Mouse (Mus musculus) adrenal gland, postnatal 36 days (tissue): ENCODE measurements around the gene Lrg1. TPM values are rescaled to one million over a fixed set of nuclear protein-coding genes. Genes with fewer than 3 reads are reported as not detected.

Source experiments
- DNase-seq, 2 experiments: peaks; one replicate each; pipeline ENCODE4 v3.0.0; 2021; ENCODE audit warnings: mixed read lengths in 1 of 2
- long read RNA-seq, 2 experiments: library from polyadenylated mRNA; stranded (forward); transcript quantifications; one replicate each; pipeline ENCODE4 v2.0.0; 2021; ENCODE audit warnings: borderline sequencing depth in 2 of 2
- total RNA-seq, 2 experiments: library from RNA; stranded (reverse); gene quantifications; 2 replicates each; pipeline ENCODE4 v1.2.3; 2021

Gene Lrg1
- 10 to 100 TPM; 15.5 to 31.3 TPM for total RNA-seq
- long read RNA-seq, experiment 1, transcript Lrg1-201 (2 exons, 1,408 nt): major isoform, 46 of 60 reads
- long read RNA-seq, experiment 1, partial matches to known transcripts: 14 of 60 reads
- long read RNA-seq, experiment 1, other reads (novel, unspliced or antisense): 0 of 60 reads
- long read RNA-seq, experiment 2, transcript Lrg1-201 (2 exons, 1,408 nt): major isoform, 28 of 31 reads
- long read RNA-seq, experiment 2, partial matches to known transcripts: 2 of 31 reads
- long read RNA-seq, experiment 2, other reads (novel, unspliced or antisense): 1 of 31 reads

GRCm38 (mm10) chr17:56121826-56122225 lies at the start of gene Lrg1:
Lrg1 (minus strand) TSS chr17:56122001.
- DNase-seq: no peak

GRCm38 (mm10) chr17:56171456-56171855 lies 49.7 kb upstream of the Lrg1 start:
- peak in 1 of 2 experiments; percentile 51 for DNase-seq

- peak; percentile 17 to 57 for DNase-seq
These were observed 48.8 kb upstream of the Lrg1 start for GRCm38 (mm10) chr17:56170636-56171035.

GRCm38 (mm10) chr17:56169830-56170229 lies 48.0 kb upstream of the Lrg1 start:
- DNase-seq: peak; percentile 35 to 61

GRCm38 (mm10) chr17:56165671-56166070 lies 43.9 kb upstream of the Lrg1 start:
- peak in 1 of 2 experiments; percentile 14 for DNase-seq

- DNase-seq: no peak
These were observed 42.7 kb upstream of the Lrg1 start for GRCm38 (mm10) chr17:56164510-56164909.

- DNase-seq: peak in 1 of 2 experiments; percentile 45
These were observed 41.8 kb upstream of the Lrg1 start for GRCm38 (mm10) chr17:56163523-56164102.

- DNase-seq: peak; percentile 98
These were observed 40.5 kb upstream of the Lrg1 start, which contains the start of gene Tnfaip8l1 for GRCm38 (mm10) chr17:56162231-56162774. Tnfaip8l1 (plus strand) TSS chr17:56162477.

- peak; percentile 68 to 78 for DNase-seq
These were observed 37.9 kb upstream of the Lrg1 start for GRCm38 (mm10) chr17:56159729-56160128.

DNA sequence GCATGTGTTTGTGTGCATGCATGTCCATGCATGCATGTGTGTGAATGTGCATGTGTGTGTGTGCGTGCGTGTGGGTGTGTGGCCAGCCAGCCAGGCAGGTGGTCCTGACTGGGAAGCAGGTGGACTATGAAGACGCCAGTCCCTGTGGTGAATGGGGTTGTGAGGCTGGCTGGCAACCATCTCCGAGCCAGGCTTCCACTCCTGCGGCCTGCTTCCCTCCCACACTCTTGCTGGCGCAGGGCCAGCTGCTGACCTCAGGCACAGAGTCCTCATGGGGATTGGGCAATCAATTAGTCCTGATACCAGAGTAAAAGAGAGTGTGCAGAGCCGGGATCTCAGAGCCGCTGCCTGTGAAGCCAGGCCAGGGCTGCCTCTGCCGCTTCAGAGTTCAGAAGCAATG lies 31.8 kb upstream of the Lrg1 start:
- peak; percentile 87 to 89 for DNase-seq

DNA sequence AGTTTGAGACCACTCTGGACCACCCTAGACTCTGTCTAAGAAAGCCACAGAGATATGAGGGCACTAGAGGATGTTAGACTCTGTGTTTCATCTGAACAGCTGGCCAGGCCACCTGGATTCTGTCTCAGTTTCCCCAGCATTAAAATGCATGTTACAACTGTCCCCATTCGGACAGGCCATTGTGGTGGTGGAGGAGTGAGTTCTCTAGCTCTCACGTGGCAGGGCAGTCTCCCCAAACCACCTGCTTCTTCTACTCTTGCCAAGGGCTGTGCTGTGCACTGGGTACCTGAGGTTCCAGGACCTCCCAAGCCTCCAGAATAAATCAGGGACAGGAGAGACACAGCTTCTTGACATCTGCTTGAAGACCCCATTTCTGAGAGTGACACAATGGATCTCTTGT lies 28.1 kb upstream of the Lrg1 start:
- DNase-seq: no peak

DNA sequence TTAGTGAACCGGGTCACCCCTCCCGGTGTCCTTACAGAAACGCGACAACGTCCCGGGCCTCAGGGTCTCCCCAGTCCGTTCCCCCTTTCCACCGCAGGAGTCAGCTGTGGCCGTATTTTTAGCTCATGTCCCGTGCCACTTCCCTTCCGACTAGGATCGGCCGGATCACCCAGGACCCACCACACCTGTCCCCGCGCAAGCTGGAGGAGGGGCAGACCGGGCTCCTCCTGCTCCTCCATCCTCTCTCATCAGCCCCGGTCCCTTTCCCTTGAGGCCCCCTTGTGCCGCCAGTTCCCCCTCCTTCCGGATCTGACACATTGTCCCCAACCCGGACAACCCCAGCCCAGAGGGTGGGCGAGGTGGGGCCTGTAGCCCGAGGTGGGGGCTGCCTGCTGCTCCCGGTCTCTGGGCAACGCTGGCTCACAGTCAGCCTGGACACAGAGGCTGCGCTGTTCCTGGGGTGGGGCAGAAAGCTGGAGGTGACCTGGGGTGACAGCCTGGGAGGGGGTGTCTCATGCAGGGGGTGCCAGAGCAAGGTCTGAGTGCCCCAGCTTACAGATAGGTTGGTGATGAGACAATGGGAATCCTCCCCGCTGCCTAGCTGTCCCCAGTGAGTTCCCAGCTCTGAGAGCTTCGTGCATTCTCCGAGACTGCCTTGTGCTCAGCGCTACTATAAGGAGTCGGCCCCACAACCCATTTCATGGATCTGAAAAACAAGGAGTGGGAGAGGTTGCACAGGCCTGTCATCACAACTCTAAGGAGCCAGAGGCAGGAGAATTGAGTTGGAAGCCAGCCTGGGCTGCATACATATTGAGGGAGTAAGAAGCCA lies 27.2 kb upstream of the Lrg1 start:
- no peak for DNase-seq

- DNase-seq: no peak
These were observed 26.5 kb upstream of the Lrg1 start for GRCm38 (mm10) chr17:56148280-56148679.

- DNase-seq: no peak
These were observed 25.6 kb upstream of the Lrg1 start for GRCm38 (mm10) chr17:56147420-56147819.

DNA sequence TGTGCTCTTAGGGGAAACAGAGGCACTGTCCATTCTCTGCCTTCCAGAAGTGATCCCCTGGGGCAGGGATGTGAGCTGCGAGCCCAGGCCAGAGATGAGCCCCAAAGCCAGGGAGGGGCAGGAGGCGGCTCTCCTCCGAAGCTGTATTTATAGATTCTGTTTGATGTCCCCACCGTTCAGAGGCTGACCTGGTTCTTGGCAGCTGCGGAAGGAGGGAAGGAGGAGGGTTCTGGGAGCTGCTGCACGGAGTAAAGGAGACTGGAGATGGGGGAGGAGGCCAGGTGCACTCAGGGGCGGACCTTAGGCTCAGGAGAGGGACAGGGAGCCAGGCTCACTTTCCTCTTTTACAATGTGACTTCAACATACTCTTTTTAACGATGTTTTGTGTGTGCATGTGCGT lies 24.3 kb upstream of the Lrg1 start:
- DNase-seq: no peak

DNA sequence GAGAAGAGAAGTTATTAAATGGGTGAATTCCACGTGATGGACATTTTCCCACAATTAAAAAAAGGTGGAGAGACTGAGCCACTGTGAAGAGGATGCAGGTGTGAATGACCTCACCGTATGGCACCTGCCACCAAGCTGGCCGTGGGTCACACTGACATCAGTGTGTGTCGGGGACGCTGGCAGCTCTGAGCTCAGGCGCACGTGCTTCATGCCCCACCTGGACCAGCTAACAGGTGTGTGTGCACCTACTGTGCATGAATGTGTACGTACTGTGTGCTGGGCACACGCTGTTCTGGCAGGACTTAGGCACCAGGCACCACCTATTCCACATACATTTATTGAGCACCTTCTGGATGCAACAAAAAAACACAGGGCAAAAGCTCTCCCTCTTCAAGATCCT lies 22.7 kb upstream of the Lrg1 start:
- no peak for DNase-seq

DNA sequence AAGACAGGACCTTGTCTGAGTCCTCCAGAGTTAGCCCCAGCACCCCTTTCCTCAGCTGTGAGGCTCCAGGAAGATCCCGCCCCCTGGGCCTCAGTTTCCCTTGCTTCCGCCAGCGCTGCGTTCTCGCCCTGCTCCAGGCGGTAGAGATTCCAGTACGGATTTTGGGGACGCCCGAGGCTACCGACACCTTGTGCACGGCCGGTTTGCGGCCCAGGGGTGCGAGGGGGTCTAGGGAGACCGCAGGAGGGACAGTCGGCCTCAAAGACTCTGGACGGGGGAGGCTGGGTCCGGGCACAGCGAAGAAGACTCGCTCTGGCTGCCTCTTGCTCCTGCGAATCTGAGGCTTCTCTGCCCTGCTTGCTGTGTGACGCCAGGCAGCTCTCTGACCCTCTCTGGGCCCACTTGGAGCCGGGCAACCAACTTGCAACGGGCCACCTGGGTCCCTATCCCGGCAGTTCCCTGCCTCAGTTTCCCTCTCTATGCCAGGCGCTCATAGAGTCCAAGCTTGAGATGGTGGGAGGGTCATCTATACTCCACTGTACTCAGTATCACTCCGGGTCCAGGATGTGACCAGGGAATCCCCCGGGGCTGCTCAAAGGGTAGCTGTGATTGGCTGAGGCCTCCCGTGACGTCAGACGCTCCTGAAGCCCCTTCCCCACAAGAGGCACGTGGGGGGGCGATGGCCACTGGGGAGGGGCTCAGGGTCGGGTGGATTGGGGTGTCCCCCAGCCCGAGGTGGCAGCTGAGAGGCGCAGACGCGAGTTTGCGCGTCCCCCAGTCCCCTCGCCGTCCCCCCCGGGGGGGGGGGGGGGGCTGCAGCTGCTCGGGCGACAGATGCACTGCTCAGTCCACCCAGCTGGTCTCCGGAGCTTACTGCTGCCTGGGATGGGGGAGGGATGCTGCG lies 20.2 kb upstream of the Lrg1 start:
- peak in 1 of 2 experiments; percentile 57 for DNase-seq

GRCm38 (mm10) chr17:56139858-56140595 lies 18.2 kb upstream of the Lrg1 start, which contains the start of gene Sema6b:
Sema6b (minus strand) TSS chr17:56140343.
- peak; percentile 74 to 79 for DNase-seq

DNA sequence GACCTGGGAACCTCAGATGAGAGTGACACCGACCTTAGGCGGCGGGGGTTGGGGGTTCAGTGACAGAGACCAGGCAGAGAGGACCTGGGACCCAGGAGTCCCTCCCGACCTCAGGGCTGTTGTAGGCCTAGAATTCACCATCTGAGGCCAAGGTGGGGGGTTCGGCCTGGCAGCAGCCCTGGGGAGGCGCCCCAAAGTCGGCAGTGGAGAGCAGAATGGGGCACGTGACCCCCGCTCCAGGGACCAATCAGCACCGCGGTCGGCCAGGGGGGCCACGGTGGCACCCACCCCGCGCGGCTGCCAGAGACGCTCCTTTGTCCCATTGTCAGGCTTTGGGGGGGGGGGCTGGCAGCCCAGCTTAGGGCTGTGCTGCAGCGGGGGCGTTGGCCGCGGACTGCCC lies 17.6 kb upstream of the Lrg1 start:
- no peak for DNase-seq

- no peak for DNase-seq
These were observed 16.2 kb upstream of the Lrg1 start for GRCm38 (mm10) chr17:56137839-56138613.
